ENCODE assay signal across 19 mouse cellular contexts in the genomic region with DNA sequence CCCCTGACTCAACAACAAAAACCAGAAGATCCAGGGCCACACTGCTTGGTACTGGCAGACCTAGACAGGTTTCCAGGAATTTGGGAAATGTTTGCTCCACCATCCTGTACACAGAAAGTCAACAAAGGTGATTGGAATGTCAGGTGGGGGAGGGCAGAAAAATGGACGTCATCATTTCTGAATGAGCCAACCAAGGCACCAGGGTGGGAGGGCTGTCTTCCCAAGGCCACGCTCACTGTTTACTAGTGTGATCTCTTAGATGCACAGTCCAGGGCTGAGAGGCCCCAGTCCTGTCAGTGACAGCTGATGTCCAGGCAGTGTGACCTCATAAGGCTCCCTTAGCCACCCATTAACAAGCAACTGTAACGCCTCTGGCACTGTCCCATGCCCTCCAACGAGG. TPM values are rescaled to one million over a fixed set of nuclear protein-coding genes. Genes with fewer than 3 reads are reported as not detected.
A peak's percentile ranks its signal among the peaks of the same experiment; 100 is the strongest.
DNase-seq lines count a peak whose midpoint lies in the region; ATAC-seq and TF ChIP-seq lines count a peak whose summit lies in the region.
"Had no signal": no experiment of that assay in that cellular context is flagged by ENCODE, and none has a peak within 500 bp of the region (broad histone marks: within the 10 kb centered on the region; RNA-seq: fewer than 3 reads in every experiment).

No protein-coding gene starts in this region.

- no peak for TF ChIP-seq CTCF in kidney, adult 2 months (conservative IDR thresholded peaks at IDR 0.05; ENCODE audit: insufficient read depth, insufficient read length, low read depth, low read length)

- H3K4me3 ChIP-seq in kidney, adult 2 months (ENCODE audit: insufficient read depth, low read depth, low read length) = no peak overlapping the region
- no peak overlapping the region for H3K4me3 ChIP-seq in midbrain, embryonic 10.5 days
- H3K4me3 ChIP-seq in midbrain, embryonic 13.5 days (replicated peaks) = no peak overlapping the region
- no peak overlapping the region for H3K4me3 ChIP-seq in embryonic facial prominence, embryonic 10.5 days
- H3K4me3 ChIP-seq: heart, embryonic 10.5 days; heart, embryonic 15.5 days; hindbrain, embryonic 13.5 days had no signal

- peak; percentile 39 for DNase-seq in kidney, adult 2 months
- no peak for DNase-seq in kidney, postnatal 14 days
- no peak for DNase-seq in midbrain, embryonic 10.5 days (ENCODE audit: low spot score)
- DNase-seq in embryonic facial prominence, embryonic 10.5 days (ENCODE audit: low spot score) = no peak
- peak; percentile 86 for DNase-seq in yolk sac, embryonic 10.5 days (ENCODE audit: low spot score)
- no peak for DNase-seq in left cerebral cortex, adult 18-20 months (ENCODE audit: low spot score in 2 of 2)
- DNase-seq: adrenal gland, postnatal 14 days; cerebellum, adult 18-20 months; cerebellum, adult 9-11 months; cerebellum, postnatal 36 days; gastrocnemius, postnatal 36 days; heart, adult 18-20 months; heart, postnatal 14 days had no signal

- H3K9ac ChIP-seq in midbrain, embryonic 13.5 days (replicated peaks) = no peak overlapping the region
- H3K9ac ChIP-seq: heart, embryonic 15.5 days; hindbrain, embryonic 13.5 days had no signal

- 65% methylated on average over 4 of the region's 4 CpGs for WGBS in kidney, adult 2 months
- WGBS in midbrain, embryonic 10.5 days = 85% methylated on average over 4 of the region's 4 CpGs
- 80% methylated on average over 4 of the region's 4 CpGs for WGBS in midbrain, embryonic 13.5 days
- WGBS in embryonic facial prominence, embryonic 10.5 days = 85% methylated on average over 4 of the region's 4 CpGs

- H3K27ac ChIP-seq in kidney, adult 2 months (ENCODE audit: insufficient read depth, low read depth, low read length) = no peak overlapping the region
- H3K27ac ChIP-seq in midbrain, embryonic 10.5 days (replicated peaks) = peak overlapping the region; percentile 42; the same call in 1 of the 2 replicates
- H3K27ac ChIP-seq in midbrain, embryonic 13.5 days = no peak overlapping the region
- 0 out of 2 replicates have a peak overlapping the region, but pooled peaks have one; percentile 5 for H3K27ac ChIP-seq in embryonic facial prominence, embryonic 10.5 days (replicated peaks)
- H3K27ac ChIP-seq: heart, embryonic 10.5 days; heart, embryonic 15.5 days; hindbrain, embryonic 13.5 days; hindbrain, postnatal 0 days had no signal

- no peak for ATAC-seq in midbrain, embryonic 13.5 days
- ATAC-seq: forebrain, embryonic 14.5 days; hindbrain, postnatal 0 days had no signal

- H3K36me3 ChIP-seq in kidney, adult 2 months (ENCODE audit: control insufficient read depth, insufficient read depth, low read length) = no peaks in the 10 kb centered on the region
- H3K36me3 ChIP-seq in midbrain, embryonic 10.5 days = no peaks in the 10 kb centered on the region
- no peaks in the 10 kb centered on the region for H3K36me3 ChIP-seq in midbrain, embryonic 13.5 days
- no peaks in the 10 kb centered on the region for H3K36me3 ChIP-seq in embryonic facial prominence, embryonic 10.5 days (replicated peaks)
- H3K36me3 ChIP-seq: heart, embryonic 10.5 days; heart, embryonic 15.5 days; hindbrain, embryonic 13.5 days had no signal

- H3K4me2 ChIP-seq in midbrain, embryonic 13.5 days (replicated peaks) = no peak overlapping the region
- H3K4me2 ChIP-seq: heart, embryonic 15.5 days; hindbrain, embryonic 13.5 days had no signal

- H3K4me1 ChIP-seq in kidney, adult 2 months (ENCODE audit: control insufficient read depth, insufficient read depth, low read length) = peaks cover 10% of the 10 kb centered on the region
- peaks cover 25% of the 10 kb centered on the region for H3K4me1 ChIP-seq in midbrain, embryonic 10.5 days
- 0 out of 2 replicates have a peak, but pooled peaks cover 6% of the 10 kb centered on the region for H3K4me1 ChIP-seq in midbrain, embryonic 13.5 days (replicated peaks)
- peaks cover 40% of the 10 kb centered on the region for H3K4me1 ChIP-seq in embryonic facial prominence, embryonic 10.5 days

- no peak for TF ChIP-seq POLR2A in kidney, adult 2 months (IDR thresholded peaks at IDR 0.05; ENCODE audit: low read depth, low read length)

- H3K27me3 ChIP-seq in kidney, adult 2 months (replicated peaks; ENCODE audit: control insufficient read depth, insufficient read depth, low read length) = no peaks in the 10 kb centered on the region
- H3K27me3 ChIP-seq in midbrain, embryonic 10.5 days (ENCODE audit: low read depth, poor library complexity, severe bottlenecking) = no peaks in the 10 kb centered on the region
- no peaks in the 10 kb centered on the region for H3K27me3 ChIP-seq in midbrain, embryonic 13.5 days
- no peaks in the 10 kb centered on the region for H3K27me3 ChIP-seq in embryonic facial prominence, embryonic 10.5 days (replicated peaks; ENCODE audit: low read depth, poor library complexity, severe bottlenecking)
- H3K27me3 ChIP-seq: heart, embryonic 15.5 days; hindbrain, embryonic 13.5 days had no signal

- no peaks in the 10 kb centered on the region for H3K9me3 ChIP-seq in midbrain, embryonic 10.5 days (replicated peaks)
- no peaks in the 10 kb centered on the region for H3K9me3 ChIP-seq in midbrain, embryonic 13.5 days
- no peaks in the 10 kb centered on the region for H3K9me3 ChIP-seq in embryonic facial prominence, embryonic 10.5 days
- H3K9me3 ChIP-seq: heart, embryonic 10.5 days; heart, embryonic 15.5 days; hindbrain, embryonic 13.5 days had no signal

RNA-seq across cellular contexts. Expression of a gene that starts 32.9 kb away (rescaled TPM):
- polyA plus RNA-seq in kidney, adult 2 months (2012; rRNA removed) = 109 and 111 TPM in 2 replicates
- polyA plus RNA-seq in midbrain, embryonic 10.5 days (2016; fragmentation: Nextera tagmentation; extraction: Ambion mirVana) = 127 and 141 TPM in 2 replicates
- 51.7 and 60.1 TPM in 2 replicates for polyA plus RNA-seq in midbrain, embryonic 13.5 days (2015; fragmentation: Nextera tagmentation; extraction: Ambion mirVana)
- polyA plus RNA-seq in embryonic facial prominence, embryonic 10.5 days (2016; fragmentation: Nextera tagmentation; extraction: Ambion mirVana) = 114 and 119 TPM in 2 replicates
- total RNA-seq in left cerebral cortex, adult 18-20 months (2021) = 10 to 100 TPM; 43.0 to 53.8 TPM

Comparison
In these comparisons a context has a peak if more than half of its experiments do, and no peak if none do; other contexts are left out.
1. DNase-seq: peak in kidney, adult 2 months (single experiment) and yolk sac, embryonic 10.5 days (single experiment); none in kidney, postnatal 14 days (single experiment), midbrain, embryonic 10.5 days (single experiment), embryonic facial prominence, embryonic 10.5 days (single experiment) and left cerebral cortex, adult 18-20 months (0 of 2).
2. H3K27ac ChIP-seq: peak in midbrain, embryonic 10.5 days (single experiment) and embryonic facial prominence, embryonic 10.5 days (single experiment); none in kidney, adult 2 months (single experiment) and midbrain, embryonic 13.5 days (single experiment).